Mouse (Mus musculus) urinary bladder, postnatal 36 days (tissue): ENCODE measurements around the gene Gtf2i.
A peak's percentile ranks its signal among the peaks of the same experiment; 100 is the strongest.

Source experiments
- DNase-seq, 2 experiments: peaks; one replicate each; pipeline ENCODE4 v3.0.0; 2022; ENCODE audit warnings: low spot score in 2 of 2, mixed read lengths in 1 of 2

Gtf2i gene

DNA sequence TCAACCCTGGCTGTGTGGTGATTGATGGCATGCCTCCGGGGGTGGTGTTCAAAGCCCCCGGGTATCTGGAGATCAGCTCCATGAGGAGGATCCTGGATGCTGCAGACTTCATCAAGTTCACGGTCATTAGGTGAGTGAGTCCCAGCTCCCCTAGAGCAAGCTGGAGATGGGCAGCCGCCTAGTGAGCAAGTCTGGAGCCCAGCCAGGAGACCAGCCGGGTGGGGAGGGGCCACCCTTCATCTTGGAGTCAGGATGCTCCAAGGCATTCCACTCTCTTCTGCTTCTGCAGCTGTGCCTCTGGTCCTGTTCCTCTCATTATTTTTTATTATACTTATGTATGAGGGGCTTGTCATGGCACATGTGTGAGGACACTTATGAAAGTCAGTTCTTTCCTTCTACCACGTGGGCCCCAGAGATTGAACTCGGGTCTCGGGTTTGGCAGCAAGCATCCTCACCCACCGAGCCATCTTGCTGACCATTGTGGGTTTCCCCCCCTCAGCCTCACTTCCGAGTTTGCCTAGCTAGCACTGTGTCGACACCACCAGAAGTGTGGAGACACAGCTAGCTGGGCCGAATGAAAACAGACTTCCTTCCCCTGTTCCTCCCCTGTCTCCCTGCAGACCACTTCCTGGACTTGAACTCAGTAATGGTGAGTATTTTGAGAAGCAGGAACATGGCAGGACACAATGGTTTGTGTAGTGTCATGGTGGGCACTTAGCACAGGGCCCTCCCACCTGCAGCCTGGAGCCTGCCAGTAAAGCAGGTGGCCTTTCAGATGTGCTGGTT, 100.3 kb downstream of the Gtf2i start:
- no peak for DNase-seq

DNA sequence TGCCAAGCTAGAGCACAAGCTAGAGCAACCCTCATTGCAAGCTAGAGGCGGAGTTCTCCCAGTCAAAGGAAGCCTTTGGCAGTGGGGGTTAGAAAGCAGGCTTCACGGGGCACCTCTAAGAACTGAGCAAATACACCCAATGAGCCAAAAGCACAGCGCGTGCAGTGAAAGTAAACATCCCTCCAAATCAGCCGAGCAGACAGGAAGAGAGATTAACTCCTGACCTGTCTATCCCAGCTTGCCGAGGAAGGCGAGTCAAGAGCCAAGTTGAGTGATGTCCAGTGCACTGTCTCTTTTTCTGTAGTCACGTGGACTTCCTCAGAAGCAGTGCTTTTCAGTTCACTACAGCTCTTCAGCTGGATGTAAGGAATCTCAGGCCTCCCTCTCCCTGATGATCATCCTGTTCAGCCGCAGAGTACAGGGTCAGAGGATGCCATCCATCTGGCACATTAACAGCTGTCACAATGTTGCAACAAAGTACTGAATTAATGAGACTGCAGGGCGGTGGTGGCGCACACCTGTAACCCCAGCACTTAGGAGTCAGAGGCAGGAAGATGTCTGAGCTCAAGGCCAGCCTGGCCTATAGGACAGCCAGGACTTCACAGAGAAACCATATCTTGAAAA, 104.5 kb downstream of the Gtf2i start:
- DNase-seq, result no peak

DNA sequence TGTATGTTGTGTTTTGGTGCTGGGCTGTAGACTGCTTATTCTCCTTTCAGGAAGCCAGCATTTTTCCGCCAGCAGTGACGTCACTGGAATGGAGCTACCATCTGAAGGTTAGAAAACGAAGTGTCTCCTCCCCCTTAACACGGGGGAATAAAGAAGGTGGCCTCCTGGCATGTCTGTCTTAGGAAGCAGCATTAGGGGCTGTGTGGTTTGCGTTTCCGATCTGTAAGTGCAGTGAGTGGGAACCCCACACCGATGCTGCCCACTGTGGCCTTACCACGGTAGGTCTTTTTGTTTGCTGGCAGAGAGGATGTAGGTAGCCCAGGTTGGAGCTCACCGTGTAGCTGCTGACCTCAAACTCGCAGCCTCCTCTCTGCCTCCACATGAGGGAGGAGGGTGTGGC, 107.8 kb downstream of the Gtf2i start:
- DNase-seq, result no peak

DNA sequence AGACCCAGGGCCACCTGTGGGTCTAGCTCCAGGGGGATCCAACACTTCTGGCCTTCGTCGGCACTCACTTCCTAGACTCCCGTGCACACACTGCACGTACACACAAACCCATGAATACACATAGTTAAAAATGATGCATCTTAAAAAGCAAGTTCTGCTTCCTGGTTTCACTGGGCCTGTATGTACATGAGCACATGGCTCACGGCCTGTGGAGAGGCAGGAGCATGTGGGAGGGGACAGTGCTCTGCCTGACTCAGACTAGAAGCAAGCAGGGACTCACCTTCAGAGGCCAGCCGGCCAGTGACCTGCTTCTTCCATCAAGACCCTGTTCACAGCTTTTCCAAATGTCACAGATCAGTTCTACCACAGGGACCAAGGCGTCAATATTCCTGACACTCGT, 120.9 kb downstream of the Gtf2i start:
- peak in 1 of 2 experiments; percentile 39 for DNase-seq

DNA sequence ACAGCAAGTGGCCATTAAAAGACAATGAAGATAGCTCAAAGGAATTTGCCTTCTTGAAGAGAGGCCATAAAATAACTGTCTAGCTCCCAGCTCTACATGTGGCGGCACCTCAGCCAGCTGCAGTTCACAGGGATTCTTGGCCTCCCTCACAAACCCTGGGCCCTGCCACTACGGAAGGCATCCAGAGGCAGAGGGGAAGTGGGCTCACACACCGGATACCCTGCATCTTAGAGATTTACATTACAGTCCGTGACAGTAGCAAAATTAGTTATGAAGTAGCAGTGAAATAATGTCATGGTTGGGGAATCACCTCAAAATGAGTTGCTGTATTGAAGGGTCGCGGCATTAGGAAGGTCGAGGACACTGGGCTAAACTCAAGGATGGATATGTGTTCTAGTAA, 126.0 kb downstream of the Gtf2i start:
- no peak for DNase-seq
